Mouse (Mus musculus) neutrophil, adult 59 days (primary cell): ENCODE data around the gene Cnga1. TPM values are rescaled to one million over a fixed set of nuclear protein-coding genes. Genes with fewer than 3 reads are reported as not detected.

Experiments
- total RNA-seq, 2 experiments: library from RNA; stranded (reverse); gene quantifications; 1 replicate in 1 of 2; 2 replicates in 1 of 2; pipeline ENCODE4 v1.2.4; 2023

Gene Cnga1
- under 1 TPM in 1 of 2 experiments, not detected in 1; 0.22 TPM for total RNA-seq

DNA sequence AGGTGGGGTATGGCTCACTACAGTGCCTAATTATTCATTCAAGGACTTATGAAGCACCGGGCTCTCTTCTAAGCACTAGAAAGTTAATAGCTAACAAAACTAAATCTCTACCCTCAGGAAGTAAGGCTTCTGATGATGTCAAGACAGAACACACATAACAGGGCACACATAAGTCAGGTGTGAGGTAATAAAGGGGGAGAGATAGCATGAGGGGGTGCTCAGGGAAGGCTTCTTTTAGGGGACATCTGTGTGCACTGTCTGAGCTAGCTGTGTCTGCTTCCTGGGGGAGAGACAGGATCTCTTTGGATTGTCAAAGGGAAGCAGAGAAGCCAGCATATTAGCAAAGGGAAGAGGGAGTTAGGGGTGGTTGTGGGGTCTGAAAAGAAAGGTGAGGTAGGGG lies at the start of gene Cnga1:
Gene Cnga1 (minus strand): TSS at position 101 of the 400 bp plus-strand sequence.

DNA sequence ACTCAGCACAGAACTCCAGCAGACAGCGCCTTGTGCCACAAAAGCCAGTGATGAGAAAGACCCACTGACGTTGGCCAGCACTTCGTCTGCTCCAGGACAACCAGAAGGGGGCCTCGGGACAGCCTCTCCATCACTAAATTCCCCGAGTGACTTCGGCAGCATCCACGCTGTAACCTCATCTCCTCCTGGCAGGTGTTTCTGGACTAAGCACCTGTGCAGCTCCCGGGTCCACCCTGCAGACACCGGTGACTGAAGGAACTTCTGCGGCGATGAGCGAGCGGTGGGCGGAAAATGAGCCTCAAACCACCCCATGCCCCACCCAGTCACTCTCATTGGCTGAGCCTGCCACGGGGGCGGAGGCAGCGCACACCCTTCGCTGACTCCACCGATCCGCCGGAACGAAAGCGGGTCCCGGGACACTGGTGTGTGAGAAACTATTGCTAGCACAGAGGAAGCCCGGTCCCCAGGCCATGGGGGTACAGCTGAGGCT lies 3.4 kb upstream of the Cnga1 start, which contains the start of gene Nipal1:
Gene Nipal1 (plus strand): TSS at position 378 of the 490 bp plus-strand sequence.

DNA sequence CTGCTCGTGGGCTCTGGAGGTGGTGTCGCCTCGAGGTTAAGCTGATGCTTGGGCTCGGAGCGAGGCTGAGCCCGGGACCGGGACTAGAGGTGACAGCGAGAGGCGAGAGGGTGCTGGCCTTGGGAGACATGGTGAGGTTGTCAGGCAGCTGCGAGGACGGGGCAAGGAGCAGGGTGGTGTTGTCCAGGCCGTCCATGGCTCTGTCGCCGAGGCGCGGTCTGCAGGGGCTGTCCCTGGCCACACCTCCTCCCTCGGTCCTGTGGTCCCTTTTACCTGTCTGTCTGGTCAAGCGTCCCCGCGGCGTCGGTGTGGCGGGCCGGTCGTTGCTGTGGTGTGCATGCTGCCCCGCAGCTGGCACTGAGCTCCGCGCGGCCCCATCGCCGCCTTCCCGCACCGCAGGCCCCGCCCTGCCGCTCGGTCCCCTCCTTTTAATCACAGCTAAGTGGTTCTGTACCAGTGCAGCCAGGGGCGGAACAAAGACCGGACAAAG lies 56.8 kb downstream of the Cnga1 start, which contains the start of gene Gm5868:
Gene Gm5868 (minus strand): TSS at position 360 of the 490 bp plus-strand sequence.

GRCm38 (mm10) chr5:72580970-72581332 lies 63.1 kb downstream of the Cnga1 start, which contains the start of gene Zar1:
Gene Zar1, minus strand, starts transcription at chr5:72581254.

GRCm38 (mm10) chr5:72559544-72560049 lies 84.5 kb downstream of the Cnga1 start, which contains the start of gene Nfxl1:
Gene Nfxl1, minus strand, starts transcription at chr5:72559684.

Other genes with a start within 250 kb of the Cnga1 start
- gene Corin, start 139.8 kb downstream of the Cnga1 start, total RNA-seq, result not detected
- gene Nfxl1, start 84.6 kb downstream of the Cnga1 start, total RNA-seq, result 10 to 100 TPM; 13.9 to 15.3 TPM
- not detected for gene Zar1, start 63.0 kb downstream of the Cnga1 start, total RNA-seq
- gene Gm5868, start 56.7 kb downstream of the Cnga1 start, total RNA-seq, result not detected
- not detected for gene Nipal1, start 3.5 kb upstream of the Cnga1 start, total RNA-seq
- under 1 TPM; 0.68 to 0.78 TPM for gene Txk, start 108.5 kb upstream of the Cnga1 start, total RNA-seq
- 10 to 100 TPM; 28.2 to 30.8 TPM for gene Tec, start 224.2 kb upstream of the Cnga1 start, total RNA-seq